Mouse (Mus musculus): ENCODE results near the gene Zfp740.

DNA sequence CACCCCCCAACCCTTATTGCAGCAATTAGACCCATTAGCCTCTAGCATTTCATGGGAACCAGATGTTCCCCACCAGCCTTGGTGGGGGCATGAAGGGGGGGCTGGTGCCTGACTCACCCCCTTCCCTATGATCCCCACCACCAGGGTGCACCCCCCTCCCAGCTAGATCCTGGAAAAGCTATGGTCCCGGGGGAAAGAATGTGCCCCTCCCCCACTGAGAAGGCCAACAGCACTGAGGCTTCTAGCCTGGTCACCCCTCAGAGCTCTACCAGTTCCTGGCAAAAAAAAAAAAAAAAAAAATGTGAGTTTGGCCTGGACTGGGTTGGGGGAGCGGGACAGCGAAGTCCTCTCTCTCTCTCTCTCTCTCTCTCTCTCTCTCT lies 45.8 kb downstream of the Zfp740 start:
- no peak for TF ChIP-seq CTCF (IDR thresholded peaks at IDR 0.05; ENCODE audit: insufficient read depth, low read depth, low read length)
- TF ChIP-seq POLR2A (IDR thresholded peaks at IDR 0.05; ENCODE audit: insufficient read depth, low read depth, low read length): no peak

Data from olfactory bulb, adult 2 months (tissue).